Mouse (Mus musculus) hematopoietic stem cell, adult 5-6 weeks (primary cell): ENCODE measurements around the gene Acss1. TPM values are rescaled to one million over a fixed set of nuclear protein-coding genes. Genes with fewer than 3 reads are reported as not detected.

Source experiments
- ATAC-seq, 2 experiments: fragments of 125-278 bp in 1 of 2; replicated peaks in 1 of 2; 2 replicates each; pipeline ENCODE4 v1.8.0; 2016 to 2017; ENCODE audit warnings: inconsistent platforms in 2 of 2, mild to moderate bottlenecking in 2 of 2, moderate number of reproducible peaks in 2 of 2, low read depth in 1 of 2, moderate TSS enrichment in 1 of 2; ENCODE audit not compliant: low FRiP score in 2 of 2, poor library complexity in 2 of 2, severe bottlenecking in 2 of 2, insufficient read depth in 1 of 2, low TSS enrichment in 1 of 2
- total RNA-seq: library from RNA; stranded (forward); fragments of 172-1452, 232-1000 nt; gene quantifications from 2 replicates; pipeline ENCODE4 v1.2.3, GENCODE M21; 2017

Acss1 gene
- total RNA-seq, 1 experiment from 2014 or later: 20.0 TPM

- no peak for ATAC-seq
Observed at GRCm38 (mm10) chr2:150669454-150670045, 1.2 kb upstream of the Acss1 start.

DNA sequence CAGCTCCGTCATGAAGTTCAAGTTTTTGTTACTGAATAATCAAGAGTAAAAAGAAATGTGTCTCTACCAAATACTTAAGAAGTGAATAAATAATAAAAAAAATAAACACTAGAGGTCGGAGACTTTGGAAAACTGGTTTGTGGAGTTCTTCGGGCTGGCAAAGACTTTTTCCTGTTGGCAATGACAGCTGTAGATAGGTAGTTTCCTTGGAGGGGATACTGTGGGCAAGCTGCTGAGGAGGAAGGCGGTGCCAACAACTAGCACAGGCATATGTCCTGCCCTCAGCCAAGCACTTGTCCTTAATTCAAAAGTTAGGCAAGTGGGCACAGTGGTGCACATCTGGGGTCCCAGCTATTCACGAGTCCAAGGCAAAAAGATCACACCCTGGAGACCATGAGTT is 656 bp upstream of the Acss1 start:
- ATAC-seq: no peak

- peak; percentile 51 to 54 for ATAC-seq
Observed at GRCm38 (mm10) chr2:150667065-150667819, 1.1 kb downstream of the Acss1 start.

DNA sequence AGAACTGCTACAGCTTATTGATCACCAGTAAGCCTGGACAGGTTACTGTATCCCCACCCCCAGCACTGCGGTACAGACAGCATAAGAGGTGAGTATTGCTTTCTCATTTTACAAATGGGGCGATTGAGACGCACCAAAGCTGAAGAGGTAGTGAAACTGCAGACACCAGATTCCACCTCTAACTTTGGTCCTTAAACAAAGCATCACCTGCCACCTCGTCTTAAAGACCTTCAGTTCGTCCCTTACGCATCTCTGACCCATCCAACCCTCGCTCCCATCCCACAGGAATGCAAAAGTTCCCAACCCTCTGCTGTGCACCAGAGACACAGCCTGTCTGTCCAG is 1.6 kb downstream of the Acss1 start:
- no peak for ATAC-seq

DNA sequence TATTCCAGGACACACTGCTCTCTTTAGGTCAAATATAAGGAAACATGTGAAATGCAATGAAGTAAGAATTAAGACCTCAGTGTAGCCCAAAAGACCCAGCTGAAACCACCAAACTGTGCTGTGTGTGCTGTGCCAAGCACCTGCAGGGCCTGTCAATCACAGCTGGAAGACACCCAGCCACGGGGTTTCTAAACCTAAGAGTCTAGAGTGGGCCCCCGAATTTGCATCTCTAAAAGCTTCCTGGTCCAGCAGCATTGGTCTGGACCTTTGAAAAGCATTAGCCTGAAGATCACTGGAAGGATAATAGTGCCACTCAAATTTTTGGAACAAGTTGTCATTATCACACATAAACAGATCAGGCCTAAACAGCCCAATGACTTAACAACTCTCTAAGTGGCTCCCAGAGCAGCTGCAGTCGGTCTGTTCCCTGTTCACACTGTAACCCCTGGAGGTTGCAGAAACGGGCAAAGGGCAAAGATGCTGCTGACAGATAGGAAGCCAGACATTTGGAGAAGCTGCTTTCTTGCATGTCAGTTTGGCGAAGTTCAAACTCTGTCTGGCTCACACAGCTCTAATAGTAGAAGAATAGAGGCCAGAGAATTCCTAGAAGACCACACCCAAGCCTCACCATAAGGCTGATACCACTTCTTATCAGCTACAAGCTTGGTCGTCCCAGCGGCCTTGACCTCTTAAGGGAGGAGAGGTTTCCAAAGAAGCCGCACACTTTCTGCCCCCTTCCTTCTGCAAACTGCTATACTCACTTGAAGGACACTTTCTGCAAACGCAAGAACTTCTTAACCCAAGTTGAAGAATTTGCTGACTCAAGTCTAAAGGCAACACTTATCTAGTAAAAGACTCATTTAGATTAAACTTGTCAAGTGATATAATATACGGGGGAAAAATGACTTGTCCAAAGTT is 2.5 kb downstream of the Acss1 start:
- ATAC-seq: peak in 1 of 2 experiments; percentile 5; a peak in 1 of 4 replicates

DNA sequence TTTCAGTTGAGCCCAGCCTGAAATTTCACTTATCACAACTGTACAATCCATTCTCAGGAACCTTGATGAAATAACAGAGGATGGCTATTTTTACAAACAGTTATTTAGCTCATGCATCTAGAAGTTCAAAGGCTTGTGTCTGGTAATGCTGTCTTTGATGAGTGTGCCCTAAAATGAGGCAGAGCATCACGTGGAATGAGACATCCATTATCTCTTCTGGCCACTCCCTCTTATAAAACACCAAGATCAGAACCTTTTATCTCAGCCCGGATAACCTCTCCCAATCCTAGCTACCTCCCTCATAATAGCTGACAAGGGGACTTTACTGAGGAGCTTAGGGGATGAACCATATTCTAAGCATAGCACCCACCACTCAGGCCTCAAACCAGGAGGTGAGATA is 3.3 kb downstream of the Acss1 start:
- ATAC-seq: no peak

DNA sequence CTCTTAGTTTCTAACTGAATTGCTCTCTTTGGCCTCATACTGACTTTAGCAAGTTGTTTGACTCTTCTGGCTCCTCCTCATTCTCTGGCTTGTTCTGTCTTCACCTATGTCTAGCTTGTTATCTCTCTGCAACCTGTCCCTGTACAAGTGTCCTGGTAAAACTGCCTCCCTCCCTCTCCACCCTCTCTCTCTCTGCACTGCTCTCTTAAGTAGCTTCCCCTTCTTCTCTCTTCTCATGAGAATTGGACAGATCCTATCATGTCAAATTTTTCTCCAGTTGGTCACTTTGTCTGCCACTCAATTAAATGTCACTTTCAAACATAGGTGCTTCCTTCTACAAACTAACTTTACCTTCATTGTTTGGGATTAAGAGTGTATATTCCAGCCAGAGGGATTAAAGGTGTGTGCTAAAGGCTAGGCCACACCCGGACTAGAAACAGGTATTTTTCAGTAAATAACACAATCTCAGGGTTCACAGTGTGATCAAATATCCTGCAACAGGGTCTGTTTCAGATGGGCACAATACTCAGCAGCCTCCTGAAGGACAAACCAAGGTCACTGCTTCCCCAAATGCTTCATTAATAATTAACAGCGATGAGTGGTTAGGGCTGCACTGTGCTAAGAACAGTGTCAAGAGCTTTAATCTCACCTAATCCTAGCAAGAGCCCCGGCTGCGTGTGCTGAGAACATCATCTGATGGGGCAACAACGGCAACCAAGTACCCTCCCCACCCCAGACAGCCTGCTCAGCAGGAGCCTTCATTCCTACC is 4.0 kb downstream of the Acss1 start:
- ATAC-seq: no peak

- no peak for ATAC-seq
Observed at GRCm38 (mm10) chr2:150663255-150663654, 5.0 kb downstream of the Acss1 start.

DNA sequence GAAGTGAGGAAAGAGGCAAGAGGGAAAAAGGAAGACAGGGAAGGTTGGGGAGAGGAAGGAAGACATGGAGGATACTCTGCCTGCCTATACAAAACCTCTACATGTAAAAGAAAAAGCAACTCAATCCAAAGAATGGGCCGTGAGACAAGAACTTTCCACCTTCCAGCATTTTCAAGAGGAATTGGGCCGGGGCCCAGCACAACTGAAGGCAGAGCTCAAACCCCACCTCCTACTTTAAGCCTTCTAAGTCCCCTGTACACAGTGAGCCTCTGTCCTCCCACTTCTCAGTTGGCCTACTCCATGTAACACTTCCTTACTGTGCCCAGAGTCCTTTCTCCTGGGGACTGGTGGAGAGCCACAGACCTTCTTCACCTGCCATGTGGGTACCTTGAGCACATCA is 6.3 kb downstream of the Acss1 start:
- no peak for ATAC-seq

DNA sequence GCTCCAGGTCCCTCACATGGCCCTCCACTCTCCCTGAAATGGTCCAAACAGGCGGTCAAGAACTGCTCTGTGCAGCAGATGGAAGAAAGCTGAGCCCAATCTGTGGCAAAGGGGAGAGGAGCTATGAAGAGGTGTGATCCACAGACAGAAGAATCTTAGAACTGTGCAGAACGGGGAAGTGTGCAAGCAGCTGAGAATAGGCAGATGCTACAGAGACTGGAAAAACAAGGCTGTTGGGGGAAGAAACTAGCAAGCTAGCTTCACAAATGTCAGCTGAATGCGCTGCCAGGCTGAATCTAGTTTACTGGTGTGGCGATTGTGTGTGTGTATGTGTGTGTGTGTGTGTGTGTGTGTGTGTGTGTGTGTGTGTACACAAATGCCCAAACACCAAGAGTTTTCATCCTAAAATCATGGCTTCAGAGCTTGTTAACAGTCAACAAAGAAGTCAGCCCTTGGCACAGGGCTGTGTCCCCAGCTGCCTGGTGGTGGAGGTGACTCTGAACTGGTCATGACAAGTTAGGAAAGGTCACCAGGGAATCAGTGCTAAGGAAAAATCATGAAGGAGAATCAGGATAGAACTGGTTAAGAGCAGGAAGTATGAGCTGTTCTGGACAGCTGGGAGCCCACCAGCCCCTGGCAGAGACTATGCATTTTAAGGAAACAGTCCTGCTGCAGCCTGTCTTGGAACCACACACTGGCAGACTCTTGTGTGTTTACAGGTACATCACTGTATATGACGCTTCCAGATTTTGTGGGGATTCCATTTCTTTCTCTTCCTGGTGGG is 7.4 kb downstream of the Acss1 start:
- no peak for ATAC-seq

DNA sequence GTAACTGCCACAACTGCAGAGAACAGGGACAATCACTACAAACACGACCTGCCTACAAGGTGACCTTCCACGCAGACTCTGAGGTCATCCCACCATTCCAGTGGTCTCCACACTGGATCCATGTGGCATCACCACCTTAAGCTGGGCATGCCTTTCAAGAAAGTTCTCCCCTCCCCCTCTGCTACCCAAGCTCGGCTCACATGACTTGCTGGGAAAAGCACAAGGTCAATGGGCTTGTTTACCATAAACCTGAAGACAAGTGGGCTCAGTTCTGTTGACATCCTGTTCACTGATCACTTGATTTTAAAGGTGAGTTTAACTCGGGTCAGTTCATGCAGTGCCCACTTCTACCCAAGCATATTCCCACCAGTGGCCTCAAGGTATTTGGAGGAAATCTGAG is 8.3 kb downstream of the Acss1 start:
- ATAC-seq: no peak

- no peak for ATAC-seq
Observed at GRCm38 (mm10) chr2:150656975-150657768, 11.1 kb downstream of the Acss1 start.

- ATAC-seq: no peak
Observed at GRCm38 (mm10) chr2:150656112-150656511, 12.2 kb downstream of the Acss1 start.

GRCm38 (mm10) chr2:150655290-150655689 is 13.0 kb downstream of the Acss1 start:
- no peak for ATAC-seq

DNA sequence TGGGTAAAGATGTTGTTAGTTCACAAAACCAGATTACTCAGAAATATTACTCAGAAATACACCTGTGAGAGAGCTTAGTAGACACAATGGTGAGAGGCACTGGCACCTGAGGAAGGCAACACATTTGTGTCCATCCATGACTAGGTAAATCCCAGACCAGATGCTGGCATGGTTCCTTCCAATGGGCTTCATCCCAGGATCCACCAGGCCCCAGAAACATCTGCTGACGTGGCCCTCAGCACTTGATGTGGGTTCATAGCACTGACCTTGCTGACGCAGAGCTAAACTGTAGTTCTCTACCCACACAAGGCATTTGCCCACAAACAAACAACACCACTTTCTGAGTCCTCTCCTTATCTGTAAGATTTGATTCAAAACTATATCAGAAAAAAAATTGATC is 13.5 kb downstream of the Acss1 start:
- ATAC-seq: no peak

GRCm38 (mm10) chr2:150651366-150651765 is 16.9 kb downstream of the Acss1 start:
- no peak for ATAC-seq
